Mouse (Mus musculus) liver, embryonic 13.5 days (tissue): Measurements from ENCODE around the gene Eps15l1. TPM values are rescaled to one million over a fixed set of nuclear protein-coding genes. Genes with fewer than 3 reads are reported as not detected.

Source experiments
- microRNA-seq: library from miRNA; unstranded; fragments of <30 nt; microRNA quantifications from one replicate; pipeline ENCODE4, GENCODE M21; 2016
- polyA plus RNA-seq: library from polyadenylated mRNA; unstranded; fragments of >200 nt; fragmentation: Nextera tagmentation; extraction: Ambion mirVana; gene quantifications from 2 replicates; pipeline ENCODE4 v1.2.1, GENCODE M21; 2015

The Eps15l1 gene
- polyA plus RNA-seq, 1 experiment from 2014 or later, result 17.5 TPM

Small RNA genes within 50 kb of the gene (microRNA-seq; reads per million reads assigned to microRNA genes)
- gene Mir7068, result 2.3 reads per million

Other genes starting within 250 kb of the Eps15l1 start
- gene Hsh2d, start 231.8 kb downstream of the Eps15l1 start, polyA plus RNA-seq, result 0.16 and 0.29 TPM in 2 replicates
- gene Cib3, start 208.6 kb downstream of the Eps15l1 start, polyA plus RNA-seq, result not detected in 2 replicates
- gene Gm11034, start 207.8 kb downstream of the Eps15l1 start, polyA plus RNA-seq, result not detected in 2 replicates
- gene Fam32a, start 201.7 kb downstream of the Eps15l1 start, polyA plus RNA-seq, result 38.8 and 43.4 TPM in 2 replicates
- 64.1 and 67.7 TPM in 2 replicates for gene Ap1m1, start 181.4 kb downstream of the Eps15l1 start, polyA plus RNA-seq
- 8.9 and 11.2 TPM in 2 replicates for gene Gm10282, start 116.2 kb downstream of the Eps15l1 start, polyA plus RNA-seq
- gene Klf2, start 102.4 kb downstream of the Eps15l1 start, polyA plus RNA-seq, result 2.1 and 2.9 TPM in 2 replicates
- 0.59 and 0.93 TPM in 2 replicates for gene Calr3, start 22.4 kb upstream of the Eps15l1 start, polyA plus RNA-seq
- 4.2 and 5.0 TPM in 2 replicates for gene 1700030K09Rik, start 22.4 kb upstream of the Eps15l1 start, polyA plus RNA-seq
- gene Cherp, start 53.8 kb upstream of the Eps15l1 start, polyA plus RNA-seq, result 21.4 and 31.4 TPM in 2 replicates
- gene Slc35e1, start 71.2 kb upstream of the Eps15l1 start, polyA plus RNA-seq, result 6.1 and 6.4 TPM in 2 replicates
- gene Med26, start 126.8 kb upstream of the Eps15l1 start, polyA plus RNA-seq, result 7.9 and 8.0 TPM in 2 replicates
- gene Smim7, start 149.6 kb upstream of the Eps15l1 start, polyA plus RNA-seq, result 51.6 and 55.3 TPM in 2 replicates
- 1.7 and 2.1 TPM in 2 replicates for gene Tmem38a, start 150.6 kb upstream of the Eps15l1 start, polyA plus RNA-seq
- gene Nwd1, start 225.3 kb upstream of the Eps15l1 start, polyA plus RNA-seq, result not detected in 2 replicates